Comparison of ENCODE assay signal across 8 mouse cellular contexts in genomic region chr14:101477081-101477826, GRCm38 (mm10).
A peak's percentile ranks its signal among the peaks of the same experiment; 100 is the strongest.
DNase-seq lines count a peak whose midpoint lies in the region; ATAC-seq lines count a peak whose summit lies in the region.

No protein-coding gene starts in this region.

- ATAC-seq in limb, embryonic 12.5 days (ENCODE audit: insufficient number of reproducible peaks, insufficient read depth, low FRiP score, low TSS enrichment, low read depth), result no peak
- ATAC-seq in midbrain, embryonic 11.5 days (ENCODE audit: low FRiP score), result no peak
- ATAC-seq in midbrain, embryonic 15.5 days (replicated peaks), result no peak

- WGBS in limb, embryonic 12.5 days, result 56% methylated on average over 20 of the region's 20 CpGs
- WGBS in limb, embryonic 10.5 days, result 57% methylated on average over 20 of the region's 20 CpGs
- 73% methylated on average over 20 of the region's 20 CpGs for WGBS in midbrain, embryonic 11.5 days
- 82% methylated on average over 20 of the region's 20 CpGs for WGBS in midbrain, embryonic 15.5 days

- no peaks in the 10 kb centered on the region; the same call in 1 of the 2 replicates for H3K9me3 ChIP-seq in limb, embryonic 12.5 days
- H3K9me3 ChIP-seq in limb, embryonic 10.5 days (replicated peaks), result no peaks in the 10 kb centered on the region
- no peaks in the 10 kb centered on the region for H3K9me3 ChIP-seq in midbrain, embryonic 11.5 days (ENCODE audit: control insufficient read depth, low read length)
- H3K9me3 ChIP-seq in midbrain, embryonic 15.5 days, result no peaks in the 10 kb centered on the region

- no peak overlapping the region for H3K4me2 ChIP-seq in limb, embryonic 12.5 days
- H3K4me2 ChIP-seq in midbrain, embryonic 11.5 days, result no peak overlapping the region
- no peak overlapping the region for H3K4me2 ChIP-seq in midbrain, embryonic 15.5 days

- peaks cover 8% of the 10 kb centered on the region; the same call in 1 of the 2 replicates for H3K4me1 ChIP-seq in limb, embryonic 12.5 days (replicated peaks)
- H3K4me1 ChIP-seq in limb, embryonic 10.5 days, result peaks cover 16% of the 10 kb centered on the region
- no peaks in the 10 kb centered on the region for H3K4me1 ChIP-seq in midbrain, embryonic 11.5 days (ENCODE audit: control insufficient read depth, insufficient read depth, low read length)
- H3K4me1 ChIP-seq in midbrain, embryonic 15.5 days, result no peaks in the 10 kb centered on the region

- H3K27ac ChIP-seq in limb, embryonic 12.5 days, result peak overlapping the region; percentile 12; the same call in 1 of the 2 replicates
- no peak overlapping the region for H3K27ac ChIP-seq in limb, embryonic 10.5 days
- H3K27ac ChIP-seq in midbrain, embryonic 11.5 days (ENCODE audit: low read depth, low read length), result no peak overlapping the region
- no peak overlapping the region for H3K27ac ChIP-seq in midbrain, embryonic 15.5 days

- H3K27me3 ChIP-seq in limb, embryonic 12.5 days, result no peaks in the 10 kb centered on the region
- H3K27me3 ChIP-seq in limb, embryonic 10.5 days (ENCODE audit: low read depth, poor library complexity, severe bottlenecking), result no peaks in the 10 kb centered on the region
- H3K27me3 ChIP-seq in midbrain, embryonic 11.5 days (ENCODE audit: control insufficient read depth, insufficient read depth, low read length), result no peaks in the 10 kb centered on the region
- H3K27me3 ChIP-seq in midbrain, embryonic 15.5 days (replicated peaks), result no peaks in the 10 kb centered on the region

- H3K9ac ChIP-seq in limb, embryonic 12.5 days (replicated peaks), result no peak overlapping the region
- no peak overlapping the region for H3K9ac ChIP-seq in midbrain, embryonic 11.5 days (ENCODE audit: low read length)
- H3K9ac ChIP-seq in midbrain, embryonic 15.5 days, result no peak overlapping the region

- DNase-seq in limb, embryonic 10.5 days (ENCODE audit: low spot score), result no peak
- DNase-seq in embryo, embryonic 10.5 days (ENCODE audit: low spot score), result peak; percentile 48
- peak; percentile 61 to 68 for DNase-seq in kidney, postnatal 25 days
- DNase-seq in thymus, postnatal 36 days, result peak; percentile 44 to 47
- DNase-seq in layer of hippocampus, postnatal 14 days (ENCODE audit: low spot score in 2 of 2), result no peak
- DNase-seq in midbrain, embryonic 11.5 days (ENCODE audit: low spot score, missing footprints), result no peak

- H3K4me3 ChIP-seq in limb, embryonic 12.5 days (replicated peaks), result no peak overlapping the region
- H3K4me3 ChIP-seq in limb, embryonic 10.5 days, result no peak overlapping the region
- no peak overlapping the region for H3K4me3 ChIP-seq in midbrain, embryonic 11.5 days (ENCODE audit: low read depth, low read length)
- H3K4me3 ChIP-seq in midbrain, embryonic 15.5 days, result no peak overlapping the region

- no peaks in the 10 kb centered on the region for H3K36me3 ChIP-seq in limb, embryonic 12.5 days
- no peaks in the 10 kb centered on the region for H3K36me3 ChIP-seq in limb, embryonic 10.5 days
- no peaks in the 10 kb centered on the region for H3K36me3 ChIP-seq in midbrain, embryonic 11.5 days (ENCODE audit: control insufficient read depth, insufficient read depth, low read length)
- no peaks in the 10 kb centered on the region for H3K36me3 ChIP-seq in midbrain, embryonic 15.5 days (replicated peaks)

Comparison
In these comparisons a context has a peak if more than half of its experiments do, and no peak if none do; other contexts are left out.
1. DNase-seq: peak in embryo, embryonic 10.5 days (single experiment), kidney, postnatal 25 days (2 of 2) and thymus, postnatal 36 days (2 of 2); none in limb, embryonic 10.5 days (single experiment), layer of hippocampus, postnatal 14 days (0 of 2) and midbrain, embryonic 11.5 days (single experiment).